Mouse (Mus musculus) kidney, embryonic 15.5 days (tissue): ENCODE data around the gene Rbm4b. TPM values are rescaled to one million over a fixed set of nuclear protein-coding genes. Genes with fewer than 3 reads are reported as not detected.
A peak's percentile ranks its signal among the peaks of the same experiment; 100 is the strongest.

ENCODE experiments used
- ATAC-seq: fragments of 200-750 bp; cut with Nextera tagmentation; replicated peaks from 2 replicates; pipeline ENCODE4 v1.8.0; 2017; ENCODE audit warnings: moderate TSS enrichment; ENCODE audit not compliant: low FRiP score
- H3K27ac ChIP-seq: fragments of 300-500 bp; sonication (generic); 2 replicates; pipeline ENCODE4 v1.5.1; 2015; ENCODE audit warnings: mild to moderate bottlenecking, inconsistent platforms
- H3K27me3 ChIP-seq: fragments of 300-500 bp; sonication (generic); 2 replicates; pipeline ENCODE4 v1.6.1; 2015; ENCODE audit warnings: inconsistent platforms
- H3K36me3 ChIP-seq: fragments of 300-500 bp; sonication (generic); 2 replicates; pipeline ENCODE4 v1.6.1; 2015; ENCODE audit warnings: inconsistent platforms
- H3K4me1 ChIP-seq: fragments of 300-500 bp; sonication (generic); 2 replicates; pipeline ENCODE4 v1.6.1; 2015; ENCODE audit warnings: inconsistent platforms
- H3K4me2 ChIP-seq: fragments of 300-500 bp; sonication (generic); 2 replicates; pipeline ENCODE4 v1.6.1; 2015; ENCODE audit warnings: moderate library complexity, mild to moderate bottlenecking, inconsistent platforms
- H3K4me3 ChIP-seq: fragments of 300-500 bp; sonication (generic); replicated peaks from 2 replicates; pipeline ENCODE4 v1.5.1; 2015; ENCODE audit warnings: mild to moderate bottlenecking, inconsistent platforms
- H3K9ac ChIP-seq: fragments of 300-500 bp; sonication (generic); 2 replicates; pipeline ENCODE4 v1.6.1; 2015; ENCODE audit warnings: mild to moderate bottlenecking, inconsistent platforms
- H3K9me3 ChIP-seq: fragments of 300-500 bp; sonication (generic); replicated peaks from 2 replicates; pipeline ENCODE4 v1.6.1; 2016; ENCODE audit warnings: inconsistent platforms
- WGBS: fragments of 180-500 bp; shearing (Covaris S2); methylation state at CpG from one replicate; pipeline ENCODE4 v1.1.7; 2015; ENCODE audit warnings: mixed read lengths; 5-methylcytosine and 5-hydroxymethylcytosine counted together
- polyA plus RNA-seq: library from polyadenylated mRNA; unstranded; fragments of >200 nt; fragmentation: Nextera tagmentation; extraction: Ambion mirVana; gene quantifications from 2 replicates; pipeline ENCODE4 v1.2.1, GENCODE M21; 2015

The Rbm4b gene
- polyA plus RNA-seq, 1 experiment from 2014 or later: 75.2 TPM

- ATAC-seq: no peak
- WGBS: 79% methylated on average over 15 of the region's 15 CpGs
- peaks cover 4% of the 10 kb centered on the region for H3K27me3 ChIP-seq
- peak overlapping the region; percentile 36; the same call in 1 of the 2 replicates for H3K4me3 ChIP-seq
- peak overlapping the region; percentile 48 for H3K4me2 ChIP-seq
- H3K9me3 ChIP-seq: no peaks in the 10 kb centered on the region
- no peaks in the 10 kb centered on the region for H3K36me3 ChIP-seq
- peak overlapping the region; percentile 33; the same call in 1 of the 2 replicates for H3K27ac ChIP-seq
- H3K9ac ChIP-seq: no peak overlapping the region
- peaks cover 37% of the 10 kb centered on the region for H3K4me1 ChIP-seq
These were observed 36.2 kb upstream of the Rbm4b start for GRCm38 (mm10) chr19:4720112-4720511.

DNA sequence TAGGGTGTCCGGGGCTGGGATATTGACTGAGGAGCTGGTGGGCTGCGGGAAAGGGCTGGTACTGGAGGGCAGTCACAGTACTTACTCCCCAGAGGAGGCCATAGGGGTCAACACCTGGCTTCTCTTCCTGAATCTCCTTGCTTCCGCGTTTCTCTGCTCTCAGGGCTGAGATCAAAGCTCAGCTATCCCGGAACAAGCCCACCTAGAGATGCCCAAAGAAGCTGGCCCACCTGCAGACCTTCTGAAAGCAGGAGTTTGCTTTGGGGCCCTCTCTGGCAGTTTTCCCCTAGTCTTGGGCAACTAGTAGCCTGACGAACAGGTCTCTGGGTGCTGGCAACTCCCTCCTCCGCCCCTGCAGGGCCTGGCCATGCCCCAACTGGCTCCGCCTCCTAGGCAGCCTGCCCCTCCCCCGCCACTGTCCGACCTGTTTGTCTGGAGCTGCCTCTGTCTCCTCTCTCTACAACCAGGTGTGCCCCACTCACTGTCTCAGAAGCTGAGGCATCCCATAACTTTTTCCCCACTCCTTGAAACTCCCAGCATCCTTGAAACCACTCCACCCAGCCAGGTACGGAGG, 35.5 kb upstream of the Rbm4b start:
- H3K9ac ChIP-seq: peak overlapping the region; percentile 29; the same call in 1 of the 2 replicates
- ATAC-seq: peak; percentile 40; the same call in 1 of the 2 replicates
- no peaks in the 10 kb centered on the region for H3K36me3 ChIP-seq
- peaks cover 3% of the 10 kb centered on the region for H3K27me3 ChIP-seq
- H3K4me2 ChIP-seq: peak overlapping the region; percentile 48
- peak overlapping the region; percentile 36 for H3K4me3 ChIP-seq
- peaks cover 37% of the 10 kb centered on the region for H3K4me1 ChIP-seq
- H3K9me3 ChIP-seq: no peaks in the 10 kb centered on the region
- WGBS: 15% methylated on average over 11 of the region's 11 CpGs
- H3K27ac ChIP-seq: peak overlapping the region; percentile 50; the same call in 1 of the 2 replicates

DNA sequence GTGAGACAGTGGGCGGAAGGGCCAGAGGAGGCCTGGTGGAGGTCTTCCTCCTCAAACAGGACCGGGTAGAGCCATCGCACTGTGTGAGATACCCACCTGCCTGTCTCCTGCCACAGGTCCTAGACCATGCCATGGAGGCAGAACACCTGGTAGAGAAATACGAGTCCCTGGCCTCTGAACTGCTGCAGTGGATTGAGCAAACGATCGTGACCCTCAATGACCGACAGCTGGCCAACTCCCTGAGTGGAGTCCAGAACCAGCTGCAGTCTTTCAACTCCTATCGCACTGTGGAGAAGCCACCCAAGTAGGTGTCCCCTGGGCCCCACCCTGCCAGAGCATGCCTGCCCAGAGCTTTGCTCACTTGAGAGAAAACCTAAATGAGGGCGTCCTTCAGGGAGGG, 27.1 kb upstream of the Rbm4b start:
- Histone ChIP-seq H3K36me3 (peaks cover 3% of the 10 kb centered on the region), H3K4me2 (no peak overlapping the region), H3K27ac (no peak overlapping the region), H3K27me3 (no peaks in the 10 kb centered on the region), H3K9ac (no peak overlapping the region), H3K4me3 (no peak overlapping the region), H3K9me3 (no peaks in the 10 kb centered on the region), H3K4me1 (0 out of 2 replicates have a peak, but pooled peaks cover 4% of the 10 kb centered on the region)
- ATAC-seq: no peak
- WGBS: 58% methylated on average over 9 of the region's 9 CpGs

GRCm38 (mm10) chr19:4733052-4733451, 23.2 kb upstream of the Rbm4b start:
- Histone ChIP-seq H3K36me3 (peaks cover 6% of the 10 kb centered on the region), H3K9ac (no peak overlapping the region), H3K4me2 (no peak overlapping the region), H3K4me1 (no peaks in the 10 kb centered on the region), H3K27ac (no peak overlapping the region), H3K9me3 (no peaks in the 10 kb centered on the region), H3K27me3 (no peaks in the 10 kb centered on the region), H3K4me3 (no peak overlapping the region)
- ATAC-seq: no peak
- WGBS: 84% methylated on average over 3 of the region's 3 CpGs

DNA sequence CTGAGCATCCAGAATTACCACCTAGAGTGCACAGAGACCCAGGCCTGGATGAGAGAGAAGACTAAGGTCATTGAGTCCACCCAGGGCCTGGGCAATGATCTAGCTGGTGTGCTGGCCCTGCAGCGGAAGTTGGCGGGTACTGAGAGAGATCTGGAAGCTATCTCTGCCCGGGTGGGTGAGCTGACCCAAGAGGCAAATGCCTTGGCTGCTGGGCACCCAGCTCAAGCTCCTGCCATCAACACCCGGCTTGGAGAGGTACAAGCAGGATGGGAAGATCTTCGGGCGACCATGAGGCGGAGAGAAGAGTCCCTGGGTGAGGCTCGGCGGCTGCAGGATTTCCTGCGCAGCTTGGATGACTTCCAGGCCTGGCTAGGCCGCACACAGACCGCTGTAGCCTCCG, 18.4 kb upstream of the Rbm4b start:
- no peak overlapping the region for H3K9ac ChIP-seq
- H3K36me3 ChIP-seq: peaks cover 9% of the 10 kb centered on the region; the same call in 1 of the 2 replicates
- H3K9me3 ChIP-seq: no peaks in the 10 kb centered on the region
- no peaks in the 10 kb centered on the region for H3K27me3 ChIP-seq
- H3K27ac ChIP-seq: no peak overlapping the region
- ATAC-seq: no peak
- H3K4me2 ChIP-seq: no peak overlapping the region
- no peak overlapping the region for H3K4me3 ChIP-seq
- no peaks in the 10 kb centered on the region for H3K4me1 ChIP-seq
- 85% methylated on average over 13 of the region's 13 CpGs for WGBS

DNA sequence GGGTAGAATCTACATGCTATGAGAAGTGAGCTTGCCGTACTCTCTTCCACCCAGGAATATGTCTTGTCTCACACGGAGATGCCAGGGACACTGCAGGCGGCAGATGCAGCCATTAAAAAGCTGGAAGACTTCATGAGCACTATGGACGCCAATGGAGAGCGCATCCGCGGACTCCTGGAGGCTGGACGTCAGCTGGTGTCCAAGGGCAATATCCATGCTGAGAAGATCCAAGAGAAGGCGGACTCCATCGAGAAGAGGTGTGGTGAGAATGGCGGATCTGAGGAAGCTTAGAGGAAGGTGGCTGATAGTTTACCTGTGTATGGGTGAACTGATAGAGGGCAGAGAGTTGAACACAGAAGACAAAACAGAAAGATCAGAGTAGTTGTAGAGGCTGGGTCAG, 17.2 kb upstream of the Rbm4b start:
- Histone ChIP-seq H3K27ac (no peak overlapping the region), H3K4me3 (no peak overlapping the region), H3K36me3 (peaks cover 11% of the 10 kb centered on the region; the same call in 1 of the 2 replicates), H3K9ac (no peak overlapping the region), H3K27me3 (no peaks in the 10 kb centered on the region), H3K4me1 (no peaks in the 10 kb centered on the region), H3K9me3 (no peaks in the 10 kb centered on the region), H3K4me2 (no peak overlapping the region)
- 94% methylated on average over 11 of the region's 11 CpGs for WGBS
- ATAC-seq: no peak

- Histone ChIP-seq H3K36me3 (peaks cover 15% of the 10 kb centered on the region; the same call in 1 of the 2 replicates), H3K4me2 (no peak overlapping the region), H3K4me3 (no peak overlapping the region), H3K27ac (no peak overlapping the region), H3K4me1 (no peaks in the 10 kb centered on the region), H3K9ac (no peak overlapping the region), H3K9me3 (no peaks in the 10 kb centered on the region), H3K27me3 (no peaks in the 10 kb centered on the region)
- ATAC-seq: no peak
- WGBS: 95% methylated on average over 5 of the region's 5 CpGs
These were observed 16.5 kb upstream of the Rbm4b start for GRCm38 (mm10) chr19:4739762-4740161.

DNA sequence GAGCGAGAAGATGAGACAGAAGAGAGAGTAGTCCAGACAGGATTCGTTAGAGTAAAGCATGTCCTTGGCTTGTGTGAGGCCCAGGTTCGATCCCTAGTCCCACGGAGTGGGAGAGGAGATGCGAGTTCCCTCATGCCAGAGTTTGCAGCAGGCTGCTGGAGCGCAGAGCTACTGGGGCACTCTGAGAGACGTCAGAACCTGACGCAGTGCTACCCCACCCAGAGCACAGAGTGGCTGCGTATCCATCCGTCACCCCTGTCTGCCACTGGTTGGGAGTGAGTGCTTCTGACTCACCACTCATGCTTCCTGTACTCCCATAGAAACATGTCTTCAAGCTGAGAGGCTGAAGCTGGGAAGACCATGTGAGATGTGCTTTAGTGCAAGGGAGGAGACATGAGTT, 14.8 kb upstream of the Rbm4b start:
- no peaks in the 10 kb centered on the region for H3K9me3 ChIP-seq
- H3K9ac ChIP-seq: no peak overlapping the region
- no peak overlapping the region for H3K4me2 ChIP-seq
- peaks cover 15% of the 10 kb centered on the region; the same call in 1 of the 2 replicates for H3K36me3 ChIP-seq
- H3K27ac ChIP-seq: no peak overlapping the region
- no peak for ATAC-seq
- 77% methylated on average over 10 of the region's 10 CpGs for WGBS
- peaks cover 3% of the 10 kb centered on the region; the same call in 1 of the 2 replicates for H3K4me1 ChIP-seq
- no peak overlapping the region for H3K4me3 ChIP-seq
- no peaks in the 10 kb centered on the region for H3K27me3 ChIP-seq

DNA sequence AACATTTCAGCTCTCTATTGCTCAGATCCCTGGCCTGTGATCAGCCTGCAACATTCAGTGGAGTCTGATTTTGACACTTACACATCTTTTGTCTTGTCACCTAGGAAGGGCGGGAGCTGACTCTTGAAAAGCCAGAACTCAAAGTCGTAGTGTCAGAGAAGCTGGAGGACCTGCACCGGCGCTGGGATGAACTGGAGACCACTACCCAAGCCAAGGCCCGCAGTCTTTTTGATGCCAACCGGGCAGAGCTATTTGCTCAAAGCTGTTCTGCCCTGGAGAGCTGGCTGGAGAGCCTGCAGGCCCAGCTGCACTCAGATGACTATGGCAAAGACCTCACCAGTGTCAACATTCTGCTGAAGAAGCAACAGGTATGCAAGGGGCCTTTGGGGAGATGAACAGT, 14.1 kb upstream of the Rbm4b start:
- Histone ChIP-seq H3K9me3 (no peaks in the 10 kb centered on the region), H3K36me3 (peaks cover 15% of the 10 kb centered on the region; the same call in 1 of the 2 replicates), H3K4me3 (no peak overlapping the region), H3K4me1 (peaks cover 3% of the 10 kb centered on the region; the same call in 1 of the 2 replicates), H3K4me2 (no peak overlapping the region), H3K27me3 (no peaks in the 10 kb centered on the region), H3K27ac (no peak overlapping the region), H3K9ac (no peak overlapping the region)
- ATAC-seq: no peak
- 93% methylated on average over 6 of the region's 6 CpGs for WGBS

GRCm38 (mm10) chr19:4743524-4743923, 12.8 kb upstream of the Rbm4b start:
- H3K4me1 ChIP-seq: peaks cover 3% of the 10 kb centered on the region; the same call in 1 of the 2 replicates
- H3K4me2 ChIP-seq: no peak overlapping the region
- H3K36me3 ChIP-seq: peaks cover 13% of the 10 kb centered on the region
- no peak overlapping the region for H3K4me3 ChIP-seq
- no peaks in the 10 kb centered on the region for H3K9me3 ChIP-seq
- no peak overlapping the region for H3K27ac ChIP-seq
- H3K9ac ChIP-seq: no peak overlapping the region
- WGBS: 36% methylated on average over 5 of the region's 5 CpGs
- ATAC-seq: no peak
- no peaks in the 10 kb centered on the region for H3K27me3 ChIP-seq

- Histone ChIP-seq H3K4me2 (no peak overlapping the region), H3K27me3 (no peaks in the 10 kb centered on the region), H3K9me3 (no peaks in the 10 kb centered on the region), H3K9ac (no peak overlapping the region), H3K27ac (no peak overlapping the region), H3K4me1 (peaks cover 3% of the 10 kb centered on the region; the same call in 1 of the 2 replicates), H3K36me3 (peaks cover 11% of the 10 kb centered on the region), H3K4me3 (no peak overlapping the region)
- ATAC-seq: no peak
- WGBS: 71% methylated on average over 14 of the region's 14 CpGs
These were observed 12.3 kb upstream of the Rbm4b start for GRCm38 (mm10) chr19:4744026-4744425.

- no peak overlapping the region for H3K27ac ChIP-seq
- WGBS: 54% methylated on average over 9 of the region's 9 CpGs
- no peaks in the 10 kb centered on the region for H3K27me3 ChIP-seq
- ATAC-seq: no peak
- H3K9me3 ChIP-seq: no peaks in the 10 kb centered on the region
- no peak overlapping the region for H3K9ac ChIP-seq
- H3K4me1 ChIP-seq: peaks cover 3% of the 10 kb centered on the region; the same call in 1 of the 2 replicates
- peaks cover 11% of the 10 kb centered on the region for H3K36me3 ChIP-seq
- H3K4me3 ChIP-seq: no peak overlapping the region
- H3K4me2 ChIP-seq: no peak overlapping the region
These were observed 11.2 kb upstream of the Rbm4b start for GRCm38 (mm10) chr19:4745057-4745456.

DNA sequence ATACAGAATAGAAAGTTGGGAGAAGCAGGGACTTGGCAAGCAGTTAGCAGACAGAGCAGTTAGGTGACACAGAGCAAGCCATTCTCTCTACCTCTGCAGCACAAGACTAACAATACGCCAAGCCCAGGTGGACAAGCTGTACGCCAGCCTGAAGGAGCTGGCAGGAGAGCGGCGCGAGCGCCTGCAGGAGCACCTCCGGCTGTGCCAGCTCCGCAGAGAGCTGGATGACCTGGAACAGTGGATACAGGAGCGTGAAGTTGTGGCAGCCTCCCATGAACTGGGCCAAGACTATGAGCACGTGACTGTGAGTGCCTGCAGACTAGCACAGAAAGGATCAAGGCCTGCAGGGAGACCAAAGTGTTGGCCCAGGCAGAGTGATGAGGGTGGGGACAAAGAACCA, 10.6 kb upstream of the Rbm4b start:
- Histone ChIP-seq H3K27me3 (no peaks in the 10 kb centered on the region), H3K27ac (no peak overlapping the region), H3K4me2 (no peak overlapping the region), H3K9me3 (no peaks in the 10 kb centered on the region), H3K9ac (no peak overlapping the region), H3K36me3 (peaks cover 11% of the 10 kb centered on the region), H3K4me3 (no peak overlapping the region), H3K4me1 (peaks cover 3% of the 10 kb centered on the region; the same call in 1 of the 2 replicates)
- WGBS: 93% methylated on average over 10 of the region's 10 CpGs
- no peak for ATAC-seq
